Mouse (Mus musculus) adrenal gland, postnatal 4 days (tissue): ENCODE measurements at regions not wholly inside any gene's neighbourhood (a gene's known extent, or its start where the extent isn't known, plus 50 kb on each side); places are given as distances from the start of the nearest gene placed in this dataset.
"Not testable (repeated sequence)": the region's sequence is repeated elsewhere in the genome, so short reads cannot be mapped to it uniquely, and the experiment has no call there.

Source experiments
- DNase-seq, 2 experiments: peaks; one replicate each; pipeline ENCODE4 v3.0.0; 2021 to 2022; ENCODE audit warnings: low spot score in 2 of 2, mixed read lengths in 2 of 2

- no peak for DNase-seq
Observed at GRCm38 (mm10) chr4:55645432-55645831, 113.2 kb upstream of the Klf4 start.

- DNase-seq: no peak
Observed at GRCm38 (mm10) chr4:55644895-55645294, 112.6 kb upstream of the Klf4 start.

- no peak for DNase-seq
Observed at GRCm38 (mm10) chr4:55634946-55635511, 102.8 kb upstream of the Klf4 start.

DNA sequence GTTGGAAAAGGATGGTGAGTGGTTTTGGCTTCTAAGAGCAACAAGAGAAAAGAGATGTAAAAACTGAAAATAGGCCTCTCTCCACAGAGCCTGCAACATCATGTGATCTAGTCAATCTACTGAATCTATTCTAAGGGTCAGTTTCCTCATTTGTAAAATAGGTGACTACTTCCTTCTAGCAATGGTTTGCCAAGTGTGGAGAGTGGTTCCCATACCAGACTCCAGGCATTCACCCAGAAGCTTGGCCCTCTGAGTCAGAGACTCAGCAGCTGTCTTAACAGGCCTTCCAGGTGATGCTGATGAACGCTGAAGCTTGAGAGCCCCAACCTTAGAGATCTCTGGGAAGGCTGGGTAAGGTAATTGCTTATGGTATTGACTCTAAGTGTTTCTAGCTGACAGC is 98.9 kb upstream of the Klf4 start:
- no peak for DNase-seq

DNA sequence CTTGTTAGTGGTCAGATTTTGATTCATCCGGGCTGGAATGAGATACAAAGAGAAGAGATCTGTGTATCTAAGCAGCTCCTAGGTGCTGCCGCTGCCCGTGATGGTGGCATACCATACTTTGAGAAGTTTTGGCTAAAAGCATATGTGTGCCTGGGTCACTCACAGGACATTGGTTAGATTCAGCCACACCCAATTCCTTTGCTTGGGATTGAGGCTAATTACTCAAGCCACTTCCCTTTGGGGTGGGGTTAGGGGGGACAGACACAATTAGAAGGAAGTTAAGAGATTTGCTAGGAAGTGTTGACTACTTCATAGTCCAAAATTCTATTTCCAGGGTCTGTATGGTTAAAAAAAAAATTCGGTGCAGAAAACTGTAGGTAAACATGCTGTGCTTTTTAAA is 97.9 kb upstream of the Klf4 start:
- DNase-seq: not testable (repeated sequence)

- DNase-seq: no peak
Observed at GRCm38 (mm10) chr4:55624779-55625178, 92.5 kb upstream of the Klf4 start.

DNA sequence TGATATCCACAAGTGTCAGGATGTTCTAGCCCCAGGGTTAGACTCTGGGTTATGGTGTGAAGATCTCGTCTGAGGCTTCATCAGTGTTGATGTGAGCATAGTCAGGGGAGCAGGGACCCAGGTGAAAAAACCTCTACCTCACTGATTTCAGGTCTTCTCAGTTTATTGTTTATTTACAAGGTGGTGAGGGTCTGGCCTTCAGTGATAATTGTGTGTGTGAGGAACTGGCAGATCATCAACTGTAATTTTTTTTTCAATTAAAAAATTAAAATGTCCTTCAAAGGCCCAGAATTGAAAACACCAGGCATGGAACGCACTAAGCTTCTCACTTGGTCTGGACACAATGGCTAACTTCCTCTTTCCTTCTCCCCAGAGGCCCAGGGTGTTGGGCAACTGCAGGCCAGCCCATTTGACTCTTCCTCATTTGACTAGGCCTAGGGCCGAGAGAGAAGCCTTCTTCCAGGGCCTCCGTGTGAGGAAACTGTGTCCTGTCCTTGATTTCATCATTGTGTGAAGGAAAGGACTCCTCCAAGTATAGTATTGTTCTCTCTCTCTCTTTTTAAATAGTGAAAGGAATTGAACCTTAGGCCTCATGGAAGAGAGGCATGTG is 91.0 kb upstream of the Klf4 start:
- DNase-seq: no peak

DNA sequence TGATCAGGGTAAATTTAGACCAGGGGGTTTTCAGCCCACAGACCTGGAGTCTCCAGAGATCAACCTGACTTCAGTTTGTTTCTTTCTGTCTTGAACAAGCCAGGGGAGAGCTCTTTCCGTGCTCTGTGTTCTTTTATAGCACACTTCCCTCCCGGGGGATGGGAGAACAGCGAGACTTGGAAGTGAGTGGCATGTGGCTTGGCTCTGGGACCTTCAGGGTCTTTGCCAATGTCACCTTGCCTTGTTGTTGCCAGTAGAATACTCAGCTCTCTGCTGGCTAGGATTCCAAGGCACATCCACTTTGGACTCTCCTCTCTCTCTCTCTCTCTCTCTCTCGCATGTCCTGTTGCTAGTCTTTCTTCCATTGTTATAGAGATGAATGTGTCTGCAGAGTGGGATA is 90.4 kb upstream of the Klf4 start:
- DNase-seq: no peak

DNA sequence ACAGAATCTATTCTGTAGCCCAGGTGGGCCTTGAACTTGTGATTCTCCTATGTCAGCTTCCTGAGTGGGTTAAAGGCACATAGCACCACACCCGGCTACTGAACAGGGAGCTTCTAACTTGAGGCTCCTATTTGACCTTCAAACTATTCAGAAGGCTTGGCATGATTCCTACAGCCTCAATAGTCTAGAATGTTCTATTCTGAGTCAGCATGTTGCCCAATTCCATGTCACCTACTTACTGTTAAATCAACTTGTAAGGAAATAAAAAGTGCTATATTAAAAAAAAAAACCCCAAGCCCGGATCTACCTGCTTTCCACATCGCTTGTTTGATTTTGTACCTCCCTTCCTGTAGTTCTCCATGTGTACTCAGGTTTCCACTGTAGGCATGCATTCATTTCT is 87.6 kb upstream of the Klf4 start:
- DNase-seq: no peak

GRCm38 (mm10) chr4:55615808-55616207 is 83.5 kb upstream of the Klf4 start:
- no peak for DNase-seq

- no peak for DNase-seq
Observed at GRCm38 (mm10) chr4:55613523-55613922, 81.3 kb upstream of the Klf4 start.

DNA sequence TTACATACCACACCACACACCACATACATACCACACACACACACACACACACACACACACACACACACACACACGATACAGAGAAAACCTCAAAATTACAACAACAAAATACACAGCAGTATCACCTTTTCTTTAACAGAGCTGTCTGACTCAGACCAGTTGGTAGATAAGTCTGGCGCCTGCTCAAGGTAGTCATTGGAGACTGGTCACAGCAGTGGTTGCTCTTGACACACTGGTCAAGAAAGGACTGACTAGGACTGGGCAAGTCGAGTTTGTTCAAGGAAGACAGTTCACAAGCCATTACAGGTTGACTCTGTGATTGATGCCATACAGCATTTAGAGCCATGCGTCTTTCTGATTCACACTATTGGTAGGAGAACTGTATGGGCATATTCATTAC is 78.7 kb upstream of the Klf4 start:
- no peak for DNase-seq

GRCm38 (mm10) chr4:55609214-55609613 is 76.9 kb upstream of the Klf4 start:
- no peak for DNase-seq

DNA sequence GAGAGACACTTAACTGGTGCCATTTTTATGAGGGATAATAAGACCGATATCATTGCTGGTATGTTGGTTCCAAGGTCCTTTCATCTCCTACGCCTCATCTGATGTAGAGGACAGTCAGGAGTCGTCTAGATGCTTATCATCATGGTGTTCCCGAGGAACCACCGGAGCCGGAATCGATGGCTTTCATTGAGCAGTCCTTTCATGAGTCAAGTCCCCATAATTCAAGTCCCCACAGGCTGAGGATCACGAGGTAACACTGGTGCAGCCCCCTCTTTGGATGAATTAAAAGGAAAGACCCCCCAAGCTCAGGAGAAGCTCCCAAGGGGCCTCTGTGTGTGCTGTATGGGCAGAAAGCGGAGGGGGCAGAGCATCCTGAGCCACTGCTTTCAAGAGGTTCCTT is 73.3 kb upstream of the Klf4 start:
- no peak for DNase-seq

DNA sequence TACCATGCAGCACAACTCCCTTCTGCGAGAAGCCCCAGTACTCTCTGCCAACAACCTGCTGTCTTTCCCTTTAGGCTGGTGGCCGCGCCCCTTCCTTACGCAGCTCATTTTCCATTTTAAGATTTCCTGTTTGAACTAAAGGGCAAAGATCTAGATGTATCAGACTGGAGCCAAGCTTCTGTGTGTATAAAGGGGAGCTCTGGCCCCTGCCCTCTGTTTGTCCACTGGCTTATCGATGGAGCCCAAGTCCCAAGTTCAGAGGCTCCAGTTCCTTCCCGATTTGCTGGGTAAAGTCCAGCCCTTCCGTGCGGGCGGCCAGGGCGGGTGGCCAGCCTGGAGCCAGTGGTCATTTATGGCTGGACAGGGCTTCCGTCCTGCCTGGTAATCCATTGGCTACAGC is 72.6 kb upstream of the Klf4 start:
- DNase-seq: no peak

GRCm38 (mm10) chr4:55603821-55604435 is 71.7 kb upstream of the Klf4 start:
- DNase-seq: no peak

- no peak for DNase-seq
Observed at GRCm38 (mm10) chr4:55595203-55595602, 62.9 kb upstream of the Klf4 start.

GRCm38 (mm10) chr4:55594699-55595098 is 62.4 kb upstream of the Klf4 start:
- no peak for DNase-seq

- DNase-seq: no peak
Observed at GRCm38 (mm10) chr4:55593132-55593531, 60.9 kb upstream of the Klf4 start.

DNA sequence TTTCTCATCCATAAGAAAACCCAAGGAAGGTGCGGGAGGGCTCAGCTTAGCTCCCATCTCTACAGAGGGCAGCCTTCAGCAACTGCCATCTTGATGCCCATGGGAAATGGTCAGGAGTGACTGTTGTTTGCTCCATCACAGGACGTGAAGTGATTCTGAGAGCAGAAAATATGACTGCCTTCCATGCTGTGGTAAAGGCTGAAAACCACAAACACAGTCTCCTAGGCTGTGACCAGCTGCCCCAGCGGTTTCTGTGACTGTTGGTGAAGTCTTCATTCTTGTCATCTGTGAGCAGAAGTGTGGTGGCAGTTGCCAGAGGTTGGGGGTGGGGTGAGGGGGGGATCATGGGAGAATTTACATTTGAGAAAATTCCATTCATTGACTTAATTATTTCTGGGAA is 53.9 kb upstream of the Klf4 start:
- DNase-seq: no peak

- no peak for DNase-seq
Observed at GRCm38 (mm10) chr4:55583589-55583988, 51.3 kb upstream of the Klf4 start.
